Mouse (Mus musculus): Measurements from ENCODE around the gene Pold3. TPM values are rescaled to one million over a fixed set of nuclear protein-coding genes. Genes with fewer than 3 reads are reported as not detected.

The Pold3 gene
- total RNA-seq, 4 experiments from 2014 or later = 33.8 to 35.1 (median 34.8) TPM

Other genes starting within 250 kb of the Pold3 start
- gene Rnf169, start 141.1 kb downstream of the Pold3 start, total RNA-seq (2022) = 10 to 100 TPM; 27.7 to 34.0 (median 29.0) TPM
- gene Chrdl2, start 115.4 kb downstream of the Pold3 start, total RNA-seq (2022) = under 1 TPM in 2 of 4 experiments, not detected in 2; 0.58 to 0.66 TPM
- 1 to 10 TPM; 3.3 to 5.2 (median 3.9) TPM for gene Lipt2, start 37.7 kb upstream of the Pold3 start, total RNA-seq (2022)
- 1 to 10 TPM in 1 of 4 experiments, under 1 TPM in 1, not detected in 2; 0.45 to 1.3 TPM for gene Kcne3, start 54.9 kb upstream of the Pold3 start, total RNA-seq (2022)
- gene Pgm2l1, start 105.8 kb upstream of the Pold3 start, total RNA-seq (2022) = 100 to 1,000 TPM; 224 to 279 (median 240) TPM
- gene P4ha3, start 164.0 kb upstream of the Pold3 start, total RNA-seq (2022) = 10 to 100 TPM in 2 of 4 experiments, 1 to 10 TPM in 2; 4.7 to 16.0 (median 9.0) TPM